Mouse (Mus musculus) Patski (cell line): ENCODE measurements around the gene Abca8b. TPM values are rescaled to one million over a fixed set of nuclear protein-coding genes. Genes with fewer than 3 reads are reported as not detected.
"Not testable (repeated sequence)": the region's sequence is repeated elsewhere in the genome, so short reads cannot be mapped to it uniquely, and the experiment has no call there.

Experiments
- ATAC-seq: fragments of 100-300 bp; one replicate; pipeline ENCODE4 v1.8.0; 2021
- CTCF ChIA-PET: fragments of 350-600 bp; sonication (Branson Sonifier 250); formaldehyde crosslinking; loops from one replicate; lab custom pipeline; 2022; ENCODE audit warnings: inconsistent platforms; lab: Charles Lee
- POLR2A ChIA-PET: fragments of 350-600 bp; sonication (Branson Sonifier 250); formaldehyde crosslinking; loops from one replicate; lab custom pipeline; 2022; ENCODE audit warnings: antibody characterized with exemption, inconsistent platforms; lab: Charles Lee
- DNase-seq: peaks from one replicate; pipeline ENCODE4 v3.0.0-alpha.2; 2011; ENCODE audit warnings: low read depth, low spot score
- H3K27me3 ChIP-seq: fragments of 371-371 bp; one replicate; pipeline ENCODE4 v1.5.1; 2021
- CTCF ChIP-seq: fragments of 100-300 bp; IDR thresholded peaks from one replicate; pipeline ENCODE4 v1.5.1; 2021
- in situ Hi-C: fragments of 300-500 bp; cut with MboI; formaldehyde crosslinking; loops from 3 replicates; pipeline ENCODE4 v1.11.1; 2018; ENCODE audit warnings: low pct_unique_long_range_greater_than_20kb, mixed read lengths
- polyA plus RNA-seq: library from polyadenylated mRNA; unstranded; gene quantifications from one replicate; pipeline ENCODE4 v1.2.3, GENCODE M21; 2021

Abca8b gene
- polyA plus RNA-seq, 1 experiment from 2014 or later = 1.8 TPM

- H3K27me3 ChIP-seq = no peaks in the 10 kb centered on the region
- ChIA-PET POLR2A (no interaction called here), CTCF (no interaction called here)
- in situ Hi-C loops = no loop called here
- ATAC-seq (no peak), DNase-seq (no peak)
- TF ChIP-seq CTCF = no peak
Measured at GRCm38 (mm10) chr11:109981872-109982271, 13.8 kb downstream of the Abca8b start.

- in situ Hi-C loops = no loop called here
- no peaks in the 10 kb centered on the region for H3K27me3 ChIP-seq
- POLR2A ChIA-PET = no interaction called here
- CTCF ChIA-PET = no interaction called here
- no peak for TF ChIP-seq CTCF
- DNase-seq = no peak
- no peak for ATAC-seq
Measured at GRCm38 (mm10) chr11:109970521-109970920, 25.1 kb downstream of the Abca8b start.

GRCm38 (mm10) chr11:109961495-109962492 lies 33.9 kb downstream of the Abca8b start:
- DNase-seq (no peak), ATAC-seq (no peak)
- peaks cover 4% of the 10 kb centered on the region for H3K27me3 ChIP-seq
- TF ChIP-seq CTCF = no peak
- POLR2A ChIA-PET = no interaction called here
- CTCF ChIA-PET = no interaction called here
- in situ Hi-C loops = no loop called here

- DNase-seq = no peak
- in situ Hi-C loops = loop anchor here (5.0 kb wide), 1 partner anchor 312 kb away; no protein-coding TSS in a partner anchor
- ATAC-seq = no peak
- ChIA-PET CTCF (no interaction called here), POLR2A (no interaction called here)
- TF ChIP-seq CTCF = peak; percentile 64
- H3K27me3 ChIP-seq = peaks cover 4% of the 10 kb centered on the region
Measured at GRCm38 (mm10) chr11:109955185-109955584, 40.5 kb downstream of the Abca8b start.

GRCm38 (mm10) chr11:109936915-109937314 lies 58.7 kb downstream of the Abca8b start:
- no peak for TF ChIP-seq CTCF
- CTCF ChIA-PET = no interaction called here
- in situ Hi-C loops = no loop called here

GRCm38 (mm10) chr11:109933207-109933606 lies 62.4 kb downstream of the Abca8b start:
- in situ Hi-C loops, H3K27me3 ChIP-seq, DNase-seq, ATAC-seq, POLR2A ChIA-PET: not testable (repeated sequence)
- CTCF ChIA-PET = interaction anchor here (1.5 kb wide), 2 partner anchors 23 to 78 kb away, joined by 4 read pairs; no protein-coding TSS in a partner anchor

More at GRCm38 (mm10) chr11:109936915-109937314, 58.7 kb downstream of the Abca8b start:
- ATAC-seq (no peak), DNase-seq (no peak)
- H3K27me3 ChIP-seq = no peaks in the 10 kb centered on the region
- POLR2A ChIA-PET = no interaction called here

- DNase-seq (no peak), ATAC-seq (no peak)
- POLR2A ChIA-PET = no interaction called here
Measured at GRCm38 (mm10) chr11:109928489-109928888, 67.2 kb downstream of the Abca8b start.

GRCm38 (mm10) chr11:109926718-109927680 lies 68.6 kb downstream of the Abca8b start:
- DNase-seq (peak; percentile 20), ATAC-seq (no peak)
- no peaks in the 10 kb centered on the region for H3K27me3 ChIP-seq
- in situ Hi-C loops = no loop called here
- no peak for TF ChIP-seq CTCF
- ChIA-PET POLR2A (no interaction called here), CTCF (no interaction called here)

More at GRCm38 (mm10) chr11:109928489-109928888, 67.2 kb downstream of the Abca8b start:
- CTCF ChIA-PET = no interaction called here
- H3K27me3 ChIP-seq = no peaks in the 10 kb centered on the region
- in situ Hi-C loops = no loop called here
- no peak for TF ChIP-seq CTCF

- ChIA-PET CTCF (no interaction called here), POLR2A (no interaction called here)
- no peak for DNase-seq
- TF ChIP-seq CTCF = no peak
- no peaks in the 10 kb centered on the region for H3K27me3 ChIP-seq
- in situ Hi-C loops = no loop called here
- no peak for ATAC-seq
Measured at GRCm38 (mm10) chr11:109922236-109922635, 73.4 kb downstream of the Abca8b start.

- no peak for TF ChIP-seq CTCF
- ChIA-PET POLR2A (no interaction called here), CTCF (no interaction called here)
- ATAC-seq = no peak
- H3K27me3 ChIP-seq = no peaks in the 10 kb centered on the region
- no peak for DNase-seq
- in situ Hi-C loops = no loop called here
Measured at GRCm38 (mm10) chr11:109919480-109919879, 76.2 kb downstream of the Abca8b start.
